Mouse (Mus musculus) right cerebral cortex, postnatal 36 days (tissue): ENCODE results near the gene Lmtk2.
A peak's percentile ranks its signal among the peaks of the same experiment; 100 is the strongest.

ENCODE experiments used
- DNase-seq, 2 experiments: peaks; one replicate each; pipeline ENCODE4 v3.0.0; 2022; ENCODE audit warnings: low spot score in 2 of 2, mixed read lengths in 1 of 2

Lmtk2 gene

DNA sequence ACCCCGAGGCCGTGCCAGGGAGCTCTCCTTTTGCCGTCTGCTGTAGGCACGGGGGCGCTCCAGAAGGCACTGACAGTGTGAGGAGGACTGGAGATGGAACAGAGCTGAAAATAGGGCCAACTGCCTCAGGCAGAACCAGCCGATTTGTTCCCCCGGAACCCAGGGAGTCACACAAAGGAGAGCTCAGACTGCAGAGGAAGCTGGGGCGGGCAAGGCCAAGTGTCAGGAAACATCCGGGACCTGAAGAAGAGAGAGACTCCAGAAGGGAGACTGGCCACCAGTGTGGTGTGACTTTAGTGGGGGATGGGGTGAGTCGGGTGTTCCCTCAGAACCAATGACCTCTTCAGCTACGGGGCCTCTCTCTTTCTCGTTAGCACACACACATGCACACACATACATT is 119.1 kb downstream of the Lmtk2 start:
- DNase-seq: no peak

DNA sequence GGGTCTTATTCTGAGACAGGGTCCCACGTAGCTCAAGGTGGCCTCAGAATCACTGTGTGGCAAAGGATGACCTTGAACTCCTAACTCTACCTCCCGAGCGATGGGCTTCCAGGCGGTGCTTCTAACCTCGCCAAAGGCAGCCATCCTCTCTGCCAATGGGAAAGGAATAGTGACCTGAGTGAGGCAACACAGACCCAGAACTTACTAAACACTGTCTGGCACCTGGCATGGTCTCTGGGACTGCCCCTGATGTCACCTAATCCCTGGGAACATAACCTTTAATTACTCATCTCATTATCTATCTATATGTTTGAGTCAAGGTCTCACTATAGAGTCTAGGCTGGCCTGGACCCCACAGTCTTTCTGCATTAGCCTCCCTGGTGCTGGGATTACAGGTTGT is 119.7 kb downstream of the Lmtk2 start:
- no peak for DNase-seq

DNA sequence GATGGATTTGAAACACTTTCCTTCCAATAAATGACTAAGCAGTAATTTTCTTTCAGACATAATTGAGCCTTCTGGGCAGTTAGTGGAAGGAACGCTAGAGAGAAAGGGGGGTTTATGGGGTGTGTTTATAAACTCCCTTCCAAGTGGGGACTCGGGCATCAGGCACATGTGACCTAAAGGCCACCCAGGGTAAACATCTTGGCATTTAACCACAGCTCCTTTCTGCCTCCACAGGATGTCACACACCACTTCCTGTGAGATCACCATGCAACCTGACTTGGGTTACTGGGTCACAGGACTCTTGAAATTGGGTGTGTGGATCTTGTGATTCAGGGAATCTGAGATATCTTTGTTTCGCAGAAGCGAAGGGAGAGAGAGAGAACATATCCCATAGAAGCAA is 121.1 kb downstream of the Lmtk2 start:
- no peak for DNase-seq

DNA sequence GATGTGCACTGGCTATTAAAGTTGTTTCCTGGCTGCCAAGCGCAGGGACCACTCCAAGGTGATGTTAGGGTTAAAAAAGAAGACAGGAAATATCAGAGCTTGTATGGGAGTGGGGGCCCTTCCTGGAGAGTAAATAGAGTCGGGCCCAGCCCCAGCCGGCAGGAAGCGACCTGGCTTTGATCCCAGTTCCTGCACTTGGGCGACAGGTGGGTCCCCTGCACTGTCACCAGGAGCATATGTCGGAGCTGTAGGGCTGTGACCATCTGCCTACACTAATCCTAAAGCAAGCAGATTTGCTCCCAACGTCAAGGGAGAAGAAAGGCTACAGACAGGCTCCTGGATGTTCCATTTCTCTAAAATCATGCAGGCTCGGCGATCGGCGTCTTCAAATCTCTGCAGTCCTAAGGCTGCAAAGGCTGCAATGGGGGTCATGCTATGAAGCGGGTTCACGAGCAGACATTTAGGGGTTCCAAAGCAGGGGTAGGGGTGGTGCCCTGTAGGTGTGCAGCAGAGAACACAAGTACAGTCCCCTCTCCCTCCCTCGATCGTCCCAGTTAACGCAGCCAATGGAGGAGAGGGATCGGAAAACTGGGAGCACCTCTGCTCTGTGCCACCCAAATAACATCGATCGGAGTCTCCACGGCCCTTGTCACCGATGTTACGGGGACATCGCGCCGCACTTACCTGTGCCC is 122.7 kb downstream of the Lmtk2 start:
- DNase-seq: no peak

DNA sequence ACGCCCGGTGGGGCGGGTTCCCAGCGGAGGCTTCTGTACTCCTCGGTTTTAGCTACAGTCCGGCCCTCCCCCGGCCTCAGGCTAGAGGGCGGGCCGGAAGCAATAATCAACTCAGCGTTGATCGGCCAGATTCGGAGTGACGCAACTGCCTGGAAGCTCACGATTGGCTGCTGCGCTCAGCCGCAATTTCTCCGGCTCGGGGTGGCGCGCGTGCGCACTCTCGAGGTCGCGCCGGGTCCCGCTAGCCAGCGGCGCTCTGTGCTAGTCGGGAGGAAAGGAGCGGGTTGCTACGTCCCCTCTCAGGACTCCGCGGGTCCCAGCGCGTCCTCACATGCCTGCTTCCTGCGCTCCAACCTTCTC is 123.2 kb downstream of the Lmtk2 start, which contains the start of gene Tecpr1:
Gene Tecpr1, minus strand, starts transcription at position 113 of the 360 bp plus-strand sequence.
- DNase-seq: peak; percentile 92 to 95

- no peak for DNase-seq
Observed at GRCm38 (mm10) chr5:144223899-144224816, 123.9 kb downstream of the Lmtk2 start.

DNA sequence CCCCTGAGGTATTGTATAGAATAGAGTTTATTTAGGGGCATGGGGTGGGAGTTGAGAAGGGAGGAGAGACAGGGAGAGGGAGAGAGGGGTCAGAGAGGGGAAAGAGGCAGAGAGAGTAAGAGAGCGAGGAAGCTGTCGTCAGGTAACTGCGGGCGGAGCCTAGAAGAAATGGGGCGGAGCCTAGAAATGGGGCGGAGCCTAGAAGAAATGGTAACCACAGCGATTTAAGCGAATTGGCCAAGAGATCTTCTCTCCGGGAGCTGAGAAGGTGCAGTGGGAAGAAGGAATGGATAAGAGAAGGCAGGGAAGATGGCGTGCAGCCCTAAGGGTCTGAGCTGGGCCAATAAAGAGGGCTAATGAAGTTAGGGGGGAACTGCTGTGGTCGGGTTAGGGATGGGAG is 126.0 kb downstream of the Lmtk2 start:
- no peak for DNase-seq

DNA sequence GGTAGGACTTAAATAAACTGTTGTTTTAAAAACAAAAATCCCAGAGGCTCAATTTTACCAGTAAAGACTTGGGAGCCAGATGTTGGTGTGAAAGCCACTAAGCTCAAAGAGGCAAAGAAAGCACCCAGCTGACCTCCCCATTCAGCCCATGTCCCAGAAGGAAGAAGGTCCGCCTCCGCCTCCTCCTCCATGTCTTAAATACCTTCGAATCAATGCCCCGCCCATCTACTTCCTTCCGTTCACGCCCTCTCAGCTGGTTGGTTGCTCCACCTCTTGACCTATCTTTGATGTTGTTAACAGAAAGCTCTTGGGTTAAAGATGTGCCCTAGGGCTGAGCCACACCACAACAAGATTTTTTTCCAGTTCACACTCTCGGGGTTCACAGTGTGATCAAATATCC is 130.0 kb downstream of the Lmtk2 start:
- DNase-seq: no peak

DNA sequence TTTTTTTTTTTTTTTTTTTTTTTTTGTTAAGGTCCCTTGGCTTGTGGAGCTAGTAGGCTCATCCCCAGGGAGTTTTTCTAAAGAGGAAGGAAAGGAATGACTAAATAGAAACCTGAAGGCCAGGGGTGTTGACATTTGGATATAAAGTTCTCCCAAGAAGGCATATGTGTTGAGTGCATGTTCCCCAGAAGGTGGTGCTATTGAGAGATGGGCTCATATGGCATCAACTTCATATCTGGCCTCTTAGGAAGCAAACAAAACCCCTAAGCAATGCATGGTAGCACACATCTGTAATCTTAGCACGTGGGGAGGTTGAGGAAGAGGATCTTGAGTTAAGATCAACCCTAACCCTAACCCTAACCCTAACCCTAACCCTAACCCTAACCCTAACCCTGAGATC is 131.2 kb downstream of the Lmtk2 start:
- no peak for DNase-seq

GRCm38 (mm10) chr5:144232531-144232930 is 132.3 kb downstream of the Lmtk2 start:
- DNase-seq: no peak

DNA sequence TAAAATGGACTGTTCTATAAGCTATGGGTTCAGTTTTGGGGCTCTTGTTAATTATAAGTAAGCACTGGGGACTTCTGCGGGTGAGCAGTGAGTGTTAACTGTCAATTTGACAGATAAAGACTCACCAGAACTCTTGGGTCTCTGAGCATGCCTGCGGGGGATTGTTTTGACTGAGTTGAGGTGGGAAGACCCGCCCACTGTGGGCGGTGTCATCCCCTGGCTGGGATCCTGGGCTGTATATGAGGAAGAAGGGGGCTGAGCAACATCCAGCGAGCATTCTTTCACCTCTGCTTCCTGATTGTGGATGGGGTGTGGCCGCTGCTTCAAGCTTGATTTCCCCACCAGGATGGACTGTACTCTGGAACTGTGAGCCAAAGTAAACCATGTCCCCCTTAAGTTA is 134.0 kb downstream of the Lmtk2 start:
- DNase-seq: no peak

GRCm38 (mm10) chr5:144234714-144235113 is 134.5 kb downstream of the Lmtk2 start:
- DNase-seq: no peak
